Mouse (Mus musculus): ENCODE results near the gene Recql.
A peak's percentile ranks its signal among the peaks of the same experiment; 100 is the strongest.
"Not testable (repeated sequence)": the region's sequence is repeated elsewhere in the genome, so short reads cannot be mapped to it uniquely, and the experiment has no call there.

Gene Recql

GRCm38 (mm10) chr6:142366473-142367018 lies 20.3 kb downstream of the Recql start:
- DNase-seq (ENCODE audit: extremely low read depth, insufficient read length, low spot score): no peak

DNA sequence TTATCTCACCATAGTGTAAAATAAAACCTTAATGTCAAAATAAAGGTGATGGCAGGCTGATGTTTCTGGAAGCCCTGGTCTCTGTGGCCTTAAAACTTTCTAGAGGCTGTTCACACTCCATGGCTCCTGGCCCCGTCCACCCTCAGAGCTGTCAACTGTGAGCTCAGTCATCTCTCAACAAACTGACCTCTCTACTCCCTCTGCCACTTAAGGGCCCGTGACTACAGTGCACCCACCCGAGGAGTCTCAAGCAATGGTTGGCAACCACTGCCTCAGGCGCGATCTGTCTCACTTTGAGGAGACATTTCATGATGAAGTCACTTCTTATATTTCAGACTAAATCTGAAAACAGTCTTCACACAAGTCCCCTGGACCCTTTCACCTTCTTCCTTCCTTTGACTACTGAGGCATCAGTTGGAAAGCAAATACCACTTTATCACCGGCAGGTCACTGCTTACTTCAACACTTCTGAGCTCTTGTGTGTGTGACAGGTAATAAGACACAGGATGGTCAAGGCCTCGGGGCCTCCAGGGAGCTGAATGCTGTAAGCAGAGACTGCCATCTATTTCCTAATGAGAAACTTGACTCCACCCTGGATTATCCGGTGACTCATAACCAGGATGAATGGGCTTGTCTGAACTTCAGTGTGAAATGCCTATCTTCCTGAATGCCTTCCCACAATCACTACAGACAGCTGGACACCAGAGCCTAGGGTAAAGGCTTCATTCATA lies 21.0 kb downstream of the Recql start:
- DNase-seq (ENCODE audit: extremely low read depth, insufficient read length, low spot score): peak; percentile 48

DNA sequence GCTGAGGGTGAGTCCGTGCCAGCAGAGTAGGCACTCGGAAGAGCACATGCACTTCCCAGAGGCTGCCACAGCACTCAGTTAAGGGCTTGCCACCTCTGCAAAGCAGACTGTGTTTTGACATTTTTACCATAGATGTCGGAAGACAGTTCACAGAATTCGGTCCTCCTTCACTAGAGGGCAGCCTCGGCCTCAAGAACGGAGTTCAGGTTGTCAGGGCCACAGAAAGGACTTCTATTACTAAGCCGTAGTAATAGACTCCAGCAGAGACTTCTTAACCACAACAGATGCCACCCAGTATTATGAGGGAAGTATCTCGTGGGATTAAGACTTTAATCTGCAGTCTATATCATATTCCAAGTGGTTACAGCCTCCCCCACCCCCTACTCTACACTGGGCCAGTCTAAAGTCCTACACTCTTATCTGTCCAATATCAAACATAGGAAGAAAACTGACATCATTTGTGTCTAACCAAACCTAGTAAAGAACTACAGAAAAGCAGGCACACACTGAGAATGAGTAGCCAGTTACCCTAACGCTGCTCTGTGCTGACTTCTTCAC lies 23.8 kb downstream of the Recql start:
- no peak for DNase-seq (ENCODE audit: extremely low read depth, insufficient read length, low spot score)

DNA sequence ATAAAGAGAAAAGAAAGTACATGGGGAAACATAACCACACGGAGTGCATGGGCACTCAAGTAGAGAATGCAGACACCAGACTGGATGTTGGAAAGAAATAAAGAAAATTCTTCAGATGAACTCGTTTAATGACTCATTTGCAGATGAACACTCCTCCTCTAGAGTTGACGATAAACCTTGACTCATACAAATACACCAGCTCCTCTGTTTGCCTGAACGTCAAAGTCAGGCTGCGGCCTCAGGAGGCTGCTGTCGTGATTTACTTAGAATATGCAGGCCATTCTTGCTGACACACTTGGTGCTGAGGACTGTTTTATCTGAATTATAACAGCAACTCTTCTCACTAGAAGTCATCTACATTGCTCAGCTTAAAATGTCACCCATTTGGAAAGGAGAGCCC lies 24.9 kb downstream of the Recql start:
- DNase-seq (ENCODE audit: extremely low read depth, insufficient read length, low spot score): no peak

GRCm38 (mm10) chr6:142357106-142357505 lies 29.8 kb downstream of the Recql start:
- DNase-seq (ENCODE audit: extremely low read depth, insufficient read length, low spot score): no peak

DNA sequence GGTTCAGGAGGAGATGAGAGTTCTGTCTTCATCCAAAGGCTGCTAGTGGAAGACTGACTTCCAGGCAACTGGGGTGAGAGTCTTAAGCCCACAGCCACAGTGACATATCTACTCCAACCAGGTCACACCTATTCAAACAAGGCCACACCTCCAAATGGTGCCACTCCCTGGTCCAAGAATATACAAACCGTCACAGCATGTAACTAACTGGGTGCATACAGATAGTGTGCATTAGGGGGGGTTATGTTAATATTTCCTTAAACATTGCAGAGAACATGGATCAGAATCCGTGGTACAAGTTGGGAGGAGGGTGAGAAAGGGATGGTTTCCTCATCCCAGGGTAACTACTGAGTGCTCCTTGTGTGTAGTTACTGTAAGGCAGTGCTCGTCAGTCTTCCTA lies 34.8 kb downstream of the Recql start:
- DNase-seq (ENCODE audit: extremely low read depth, insufficient read length, low spot score): not testable (repeated sequence)

DNA sequence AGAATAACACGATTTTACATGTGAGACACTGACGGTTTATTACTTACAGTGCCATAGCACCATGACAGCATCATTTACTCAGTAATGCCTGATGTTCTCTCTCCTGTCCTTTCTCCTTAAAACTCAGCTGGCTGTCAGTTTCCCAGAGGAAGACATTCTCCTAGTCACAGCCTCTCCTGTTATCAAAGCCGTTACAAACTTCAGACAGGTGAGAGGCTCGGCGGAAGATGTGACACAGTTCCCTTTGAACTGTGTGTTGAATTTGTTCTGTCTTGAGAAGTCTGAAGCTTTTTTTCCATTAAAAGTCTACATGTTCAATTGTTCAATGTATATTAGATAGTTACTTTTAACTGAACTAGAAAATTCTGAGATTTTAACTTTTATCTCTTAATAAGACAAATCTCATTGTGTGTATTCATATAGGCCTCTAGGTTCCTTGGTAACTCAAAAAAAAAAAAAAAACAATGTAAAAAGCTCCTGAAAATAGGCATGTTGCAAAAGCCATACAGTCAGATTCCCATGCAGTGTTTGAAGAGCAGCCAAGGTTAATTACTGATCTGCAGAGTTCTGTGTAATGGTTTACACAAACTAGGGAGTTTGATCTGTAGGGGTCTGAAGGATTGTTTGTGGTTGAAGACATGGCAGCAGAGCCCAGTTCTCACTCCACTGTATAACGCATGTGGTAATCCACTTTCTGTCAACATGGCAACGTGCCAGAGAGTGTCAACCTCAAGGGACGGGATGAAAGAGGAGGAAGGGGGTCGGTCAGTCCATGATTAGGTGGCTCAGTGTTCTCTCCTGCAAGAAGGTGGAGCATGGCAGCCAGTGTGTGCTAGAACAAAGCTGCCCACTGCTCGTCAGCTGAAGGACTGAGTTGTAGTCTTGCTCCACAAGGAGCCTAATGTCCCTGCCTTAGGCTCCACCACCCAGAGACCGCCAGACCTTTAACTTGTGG lies 39.2 kb downstream of the Recql start:
- DNase-seq (ENCODE audit: extremely low read depth, insufficient read length, low spot score): no peak

DNA sequence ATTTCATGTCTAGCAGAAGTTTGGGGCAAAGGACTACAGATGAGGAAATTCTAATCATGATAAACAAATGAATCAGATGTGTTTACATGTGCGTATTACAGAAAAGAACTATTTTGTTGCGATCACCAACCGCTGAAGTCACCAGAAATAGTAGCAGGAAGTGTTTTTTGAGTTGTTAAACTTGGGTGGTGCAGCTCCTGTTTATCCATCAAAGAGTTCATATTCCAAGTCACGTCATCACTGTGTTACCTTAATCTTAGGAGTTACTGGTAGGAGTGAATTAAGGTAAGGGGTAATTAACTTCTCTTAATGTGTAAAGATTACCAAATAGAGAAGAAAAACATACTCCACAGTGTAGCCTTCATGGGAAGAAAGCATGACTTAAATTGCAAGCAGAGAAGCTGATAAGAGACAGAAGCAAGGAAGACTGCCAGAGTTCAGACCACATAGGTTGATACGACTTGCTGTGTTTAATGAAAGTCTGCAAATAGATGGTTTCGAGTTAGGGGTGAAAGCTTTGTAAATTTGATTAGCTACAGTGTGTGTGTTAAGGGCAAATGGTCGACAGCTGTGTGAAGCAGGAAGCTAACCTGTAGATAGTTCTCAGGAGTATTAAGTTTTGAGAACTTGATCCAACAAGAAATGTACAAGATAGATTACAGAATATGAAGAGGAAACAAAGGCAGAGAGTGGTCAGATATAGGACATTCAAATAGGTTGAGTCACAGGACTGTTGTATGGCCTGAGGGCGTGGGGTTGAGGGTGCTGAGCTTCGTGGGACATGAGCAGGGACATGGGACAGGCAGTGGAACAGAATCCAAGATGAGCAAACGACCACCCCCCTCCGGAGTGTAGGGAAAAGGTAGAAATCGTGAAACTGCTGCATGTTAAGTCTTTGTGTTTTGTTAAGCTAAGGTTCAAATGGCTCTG lies 40.4 kb downstream of the Recql start:
- DNase-seq (ENCODE audit: extremely low read depth, insufficient read length, low spot score): no peak

- DNase-seq (ENCODE audit: extremely low read depth, insufficient read length, low spot score): peak; percentile 96
These were observed 41.3 kb downstream of the Recql start, which contains the start of gene Pyroxd1 for GRCm38 (mm10) chr6:142345440-142346038. Gene Pyroxd1 (plus strand): TSS chr6:142345654.

- DNase-seq (ENCODE audit: extremely low read depth, insufficient read length, low spot score): no peak
These were observed 43.3 kb downstream of the Recql start for GRCm38 (mm10) chr6:142343561-142343960.

DNA sequence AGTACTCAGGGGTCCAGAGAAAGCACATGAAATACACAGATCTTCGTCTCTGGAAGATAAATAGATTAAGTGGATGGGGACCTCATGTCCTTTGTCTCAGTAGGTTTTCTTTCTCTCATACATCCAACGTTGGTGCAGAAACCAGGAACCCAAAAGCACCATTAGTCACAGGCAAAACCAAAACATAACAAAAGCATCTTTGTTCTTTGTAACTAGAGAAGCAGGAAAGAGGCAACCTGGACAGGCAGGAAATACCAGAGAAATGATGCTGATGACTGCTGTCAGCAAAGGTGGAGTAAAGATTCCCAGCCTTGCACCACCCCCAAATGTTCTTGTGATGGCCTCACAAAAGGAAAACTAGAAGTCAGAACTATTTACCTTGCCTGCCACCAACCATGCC lies 47.3 kb downstream of the Recql start:
- DNase-seq (ENCODE audit: extremely low read depth, insufficient read length, low spot score): peak; percentile 65

DNA sequence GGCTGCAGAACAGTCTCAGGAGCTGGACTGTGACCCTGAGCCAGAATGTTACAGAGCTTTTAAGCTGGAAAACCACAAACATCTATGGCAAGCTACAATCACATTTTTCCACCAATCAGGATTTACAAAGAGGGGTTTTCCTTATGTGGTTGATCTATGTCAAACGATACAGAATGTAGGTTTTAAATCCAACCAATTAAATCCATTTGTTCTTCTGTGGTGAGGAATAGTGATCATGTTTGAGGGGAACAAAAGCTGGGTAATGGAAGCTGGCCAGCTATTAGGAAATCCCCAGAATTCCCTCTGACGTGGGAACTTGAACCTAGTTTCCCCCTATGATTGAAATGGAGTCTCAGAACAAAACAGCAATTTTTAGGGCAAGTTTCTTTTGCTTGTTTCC lies 47.9 kb downstream of the Recql start:
- DNase-seq (ENCODE audit: extremely low read depth, insufficient read length, low spot score): peak; percentile 54

GRCm38 (mm10) chr6:142329201-142329600 lies 57.7 kb downstream of the Recql start:
- no peak for DNase-seq (ENCODE audit: extremely low read depth, insufficient read length, low spot score)

GRCm38 (mm10) chr6:142326598-142326997 lies 60.3 kb downstream of the Recql start:
- DNase-seq (ENCODE audit: extremely low read depth, insufficient read length, low spot score): no peak

DNA sequence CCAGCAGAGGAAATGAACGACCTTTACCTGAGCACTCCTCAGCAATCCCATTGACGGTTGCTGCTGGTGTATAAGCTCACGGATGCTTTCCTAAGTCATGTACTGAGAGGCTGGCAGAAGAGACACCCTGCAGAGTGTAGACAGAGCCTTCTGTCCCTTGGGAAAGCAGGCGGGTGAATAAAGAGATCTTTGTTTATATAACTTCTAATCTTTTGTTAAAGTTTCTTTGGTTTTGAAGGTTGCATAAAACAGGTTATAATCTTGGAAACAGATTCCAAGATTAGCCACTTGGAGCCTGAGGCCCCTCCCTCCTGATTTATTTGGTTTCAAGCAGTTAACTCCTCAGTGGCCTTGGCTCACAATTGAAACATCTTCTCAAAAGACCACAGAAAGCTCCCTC lies 64.0 kb downstream of the Recql start, which contains the start of gene Slco1a5:
Gene Slco1a5 (minus strand): TSS at position 101 of the 400 bp plus-strand sequence.
- no peak for DNase-seq (ENCODE audit: extremely low read depth, insufficient read length, low spot score)

DNA sequence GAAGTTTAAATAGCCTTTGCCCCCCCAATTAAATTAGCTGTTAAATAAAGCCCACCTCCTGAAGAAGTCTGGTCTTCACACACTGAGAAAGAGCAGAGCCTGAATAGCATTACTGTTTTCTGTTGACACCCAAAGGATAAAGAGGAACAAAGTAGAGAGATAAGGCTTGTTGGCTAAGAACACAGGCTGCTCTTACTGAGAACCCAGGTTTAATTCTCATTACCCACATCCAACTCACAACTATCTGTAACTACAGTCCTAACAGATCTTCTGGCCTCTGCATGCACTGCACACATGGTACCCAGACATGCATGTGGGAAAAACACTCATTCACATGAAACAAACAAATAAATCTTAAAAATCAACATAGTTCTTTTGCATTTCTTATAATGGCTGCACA lies 69.8 kb downstream of the Recql start:
- no peak for DNase-seq (ENCODE audit: extremely low read depth, insufficient read length, low spot score)

GRCm38 (mm10) chr6:142314285-142314684 lies 72.6 kb downstream of the Recql start:
- no peak for DNase-seq (ENCODE audit: extremely low read depth, insufficient read length, low spot score)

DNA sequence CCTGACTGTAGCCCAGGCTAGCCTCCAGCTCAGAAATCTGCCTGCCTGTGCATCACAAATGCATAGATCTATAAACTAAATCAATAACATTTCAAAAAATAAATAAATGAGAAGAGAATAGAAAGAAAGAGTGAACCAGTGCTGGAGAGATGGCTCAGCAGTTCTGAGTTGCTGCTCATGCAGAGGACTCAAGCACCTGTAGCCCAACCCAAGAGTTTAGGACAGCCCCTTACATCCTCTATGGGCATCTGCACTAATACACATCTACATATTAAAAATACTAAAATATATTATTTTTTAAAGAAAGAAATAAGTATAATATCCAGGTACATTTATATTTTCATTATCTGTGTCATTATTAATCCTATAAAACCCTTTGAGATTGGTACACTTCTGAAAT lies 81.8 kb downstream of the Recql start:
- DNase-seq (ENCODE audit: extremely low read depth, insufficient read length, low spot score): no peak

All from 3134 (cell line).